Mouse (Mus musculus): ENCODE measurements around the gene Hyls1. TPM values are rescaled to one million over a fixed set of nuclear protein-coding genes. Genes with fewer than 3 reads are reported as not detected.

Gene Hyls1
- polyA plus RNA-seq, 1 experiment = not detected

DNA sequence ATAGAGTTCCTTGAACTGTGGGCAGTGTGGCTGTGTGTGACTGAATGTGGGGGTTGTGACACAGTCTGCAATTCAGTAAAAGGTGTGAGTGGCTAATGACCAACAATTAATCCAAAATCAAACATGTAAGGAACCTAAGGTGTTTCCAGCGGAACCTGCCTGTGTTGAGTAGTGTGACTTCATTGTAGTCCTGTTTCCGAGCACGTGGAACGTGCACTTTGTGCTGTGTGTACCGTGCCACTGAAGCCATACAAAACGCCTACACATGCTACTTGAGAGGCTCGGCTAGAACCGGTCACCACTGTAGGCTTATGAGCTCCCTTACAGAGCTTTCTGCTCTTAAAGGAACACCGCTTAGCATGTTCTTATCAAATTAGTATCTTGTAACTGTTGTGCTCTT lies 21.7 kb downstream of the Hyls1 start:
- Histone ChIP-seq H3K4me1 (ENCODE audit: control insufficient read depth, insufficient read depth, low read length) (no peaks in the 10 kb centered on the region), H3K4me3 (ENCODE audit: insufficient read depth, low read depth, low read length) (no peak overlapping the region), H3K27ac (ENCODE audit: insufficient read depth, low read depth, low read length) (no peak overlapping the region)
- TF ChIP-seq CTCF (IDR thresholded peaks at IDR 0.05; ENCODE audit: insufficient read depth, low read depth, low read length) (no peak), POLR2A (IDR thresholded peaks at IDR 0.05; ENCODE audit: insufficient read depth, low read depth, low read length) (no peak)
- 78% methylated on average over 9 of the region's 9 CpGs for WGBS

DNA sequence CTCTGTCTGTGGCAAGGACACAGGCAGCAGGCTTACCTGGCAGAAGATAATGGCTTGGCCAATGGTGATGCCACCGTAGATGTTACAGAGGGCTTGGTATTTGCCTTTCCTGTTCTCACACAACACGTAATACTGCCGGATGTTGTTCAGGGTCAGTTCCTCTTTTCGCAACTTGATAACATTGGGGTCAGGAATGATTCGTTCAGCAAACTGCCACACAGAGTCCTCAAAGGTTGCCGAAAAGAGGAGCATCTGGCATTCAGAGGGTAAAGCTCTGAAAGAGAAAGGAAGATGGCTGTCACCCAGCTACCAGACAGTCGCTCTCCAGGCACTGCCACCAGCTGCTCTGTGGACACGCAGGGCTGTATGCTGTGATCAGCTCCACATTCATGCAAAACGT lies 23.5 kb downstream of the Hyls1 start:
- 84% methylated on average over 9 of the region's 9 CpGs for WGBS
- H3K4me1 ChIP-seq (ENCODE audit: control insufficient read depth, insufficient read depth, low read length) = no peaks in the 10 kb centered on the region
- no peak overlapping the region for H3K4me3 ChIP-seq (ENCODE audit: insufficient read depth, low read depth, low read length)
- H3K27ac ChIP-seq (ENCODE audit: insufficient read depth, low read depth, low read length) = no peak overlapping the region
- TF ChIP-seq CTCF (IDR thresholded peaks at IDR 0.05; ENCODE audit: insufficient read depth, low read depth, low read length) = no peak
- no peak for TF ChIP-seq POLR2A (IDR thresholded peaks at IDR 0.05; ENCODE audit: insufficient read depth, low read depth, low read length)

GRCm38 (mm10) chr9:35545704-35546103 lies 24.5 kb downstream of the Hyls1 start:
- WGBS = 78% methylated on average over 12 of the region's 12 CpGs
- no peak overlapping the region for H3K27ac ChIP-seq (ENCODE audit: insufficient read depth, low read depth, low read length)
- no peak for TF ChIP-seq CTCF (IDR thresholded peaks at IDR 0.05; ENCODE audit: insufficient read depth, low read depth, low read length)
- TF ChIP-seq POLR2A (IDR thresholded peaks at IDR 0.05; ENCODE audit: insufficient read depth, low read depth, low read length) = no peak
- H3K4me3 ChIP-seq (ENCODE audit: insufficient read depth, low read depth, low read length) = no peak overlapping the region
- no peaks in the 10 kb centered on the region for H3K4me1 ChIP-seq (ENCODE audit: control insufficient read depth, insufficient read depth, low read length)

- TF ChIP-seq CTCF (IDR thresholded peaks at IDR 0.05; ENCODE audit: insufficient read depth, low read depth, low read length) (no peak), POLR2A (IDR thresholded peaks at IDR 0.05; ENCODE audit: insufficient read depth, low read depth, low read length) (no peak)
- no peak overlapping the region for H3K4me3 ChIP-seq (ENCODE audit: insufficient read depth, low read depth, low read length)
- no peaks in the 10 kb centered on the region for H3K4me1 ChIP-seq (ENCODE audit: control insufficient read depth, insufficient read depth, low read length)
- H3K27ac ChIP-seq (ENCODE audit: insufficient read depth, low read depth, low read length) = no peak overlapping the region
- WGBS = 76% methylated on average over 2 of the region's 2 CpGs
Measured at GRCm38 (mm10) chr9:35544666-35545065, 25.5 kb downstream of the Hyls1 start.

- 89% methylated on average over 14 of the region's 14 CpGs for WGBS
- Histone ChIP-seq H3K4me1 (ENCODE audit: control insufficient read depth, insufficient read depth, low read length) (no peaks in the 10 kb centered on the region), H3K27ac (ENCODE audit: insufficient read depth, low read depth, low read length) (no peak overlapping the region), H3K4me3 (ENCODE audit: insufficient read depth, low read depth, low read length) (no peak overlapping the region)
- no peak for TF ChIP-seq POLR2A (IDR thresholded peaks at IDR 0.05; ENCODE audit: insufficient read depth, low read depth, low read length)
Measured at GRCm38 (mm10) chr9:35543099-35543860, 26.9 kb downstream of the Hyls1 start.

DNA sequence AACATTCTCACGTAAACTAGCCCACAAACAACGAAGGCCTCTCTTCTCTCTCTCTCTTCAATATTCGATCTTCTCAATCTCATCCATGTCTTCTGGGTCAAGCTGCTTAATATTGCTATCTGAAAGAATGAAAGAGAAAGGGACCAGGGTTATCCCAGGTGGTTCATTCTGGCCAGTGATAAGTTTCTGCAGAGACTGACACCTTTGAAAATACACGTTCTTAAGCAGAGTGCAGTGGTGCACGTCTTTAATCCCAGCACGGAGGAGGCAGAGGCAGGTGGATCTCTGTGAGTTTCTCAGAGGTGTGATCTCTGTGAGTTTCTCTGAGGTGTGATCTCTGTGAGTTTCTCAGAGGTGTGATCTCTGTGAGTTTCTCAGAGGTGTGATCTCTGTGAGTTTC lies 28.3 kb downstream of the Hyls1 start:
- no peak for TF ChIP-seq POLR2A (IDR thresholded peaks at IDR 0.05; ENCODE audit: insufficient read depth, low read depth, low read length)
- no peak for TF ChIP-seq CTCF (IDR thresholded peaks at IDR 0.05; ENCODE audit: insufficient read depth, low read depth, low read length)
- Histone ChIP-seq H3K27ac (ENCODE audit: insufficient read depth, low read depth, low read length) (no peak overlapping the region), H3K4me3 (ENCODE audit: insufficient read depth, low read depth, low read length) (no peak overlapping the region), H3K4me1 (ENCODE audit: control insufficient read depth, insufficient read depth, low read length) (no peaks in the 10 kb centered on the region)
- 74% methylated on average over 6 of the region's 6 CpGs for WGBS

- TF ChIP-seq CTCF (IDR thresholded peaks at IDR 0.05; ENCODE audit: insufficient read depth, low read depth, low read length) (no peak), POLR2A (IDR thresholded peaks at IDR 0.05; ENCODE audit: insufficient read depth, low read depth, low read length) (no peak)
- Histone ChIP-seq H3K27ac (ENCODE audit: insufficient read depth, low read depth, low read length) (no peak overlapping the region), H3K4me1 (ENCODE audit: control insufficient read depth, insufficient read depth, low read length) (no peaks in the 10 kb centered on the region), H3K4me3 (ENCODE audit: insufficient read depth, low read depth, low read length) (no peak overlapping the region)
- 18% methylated on average over 6 of the region's 6 CpGs for WGBS
Measured at GRCm38 (mm10) chr9:35541488-35541887, 28.7 kb downstream of the Hyls1 start.

DNA sequence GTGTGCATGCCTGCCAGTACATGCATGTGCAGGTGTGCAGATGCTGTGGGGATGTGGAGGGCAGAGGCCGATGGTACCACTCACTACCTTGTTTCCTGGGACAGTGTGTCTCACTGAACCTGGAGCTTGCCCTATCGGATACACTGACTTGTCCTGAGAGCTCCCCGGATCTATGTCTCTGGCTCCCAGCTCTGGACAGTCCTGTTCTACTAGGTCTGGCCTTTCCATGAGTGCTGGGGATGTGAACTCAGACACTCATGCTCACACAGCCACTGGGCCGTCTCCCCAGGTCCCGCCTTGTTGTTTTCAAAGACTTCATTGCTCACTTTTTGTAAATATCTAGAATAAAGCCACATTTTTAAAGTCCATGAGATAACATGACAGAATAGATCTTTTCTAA lies 29.2 kb downstream of the Hyls1 start:
- TF ChIP-seq CTCF (IDR thresholded peaks at IDR 0.05; ENCODE audit: insufficient read depth, low read depth, low read length) = no peak
- TF ChIP-seq POLR2A (IDR thresholded peaks at IDR 0.05; ENCODE audit: insufficient read depth, low read depth, low read length) = no peak
- H3K27ac ChIP-seq (ENCODE audit: insufficient read depth, low read depth, low read length) = no peak overlapping the region
- 90% methylated on average over 5 of the region's 5 CpGs for WGBS
- H3K4me1 ChIP-seq (ENCODE audit: control insufficient read depth, insufficient read depth, low read length) = no peaks in the 10 kb centered on the region
- no peak overlapping the region for H3K4me3 ChIP-seq (ENCODE audit: insufficient read depth, low read depth, low read length)

DNA sequence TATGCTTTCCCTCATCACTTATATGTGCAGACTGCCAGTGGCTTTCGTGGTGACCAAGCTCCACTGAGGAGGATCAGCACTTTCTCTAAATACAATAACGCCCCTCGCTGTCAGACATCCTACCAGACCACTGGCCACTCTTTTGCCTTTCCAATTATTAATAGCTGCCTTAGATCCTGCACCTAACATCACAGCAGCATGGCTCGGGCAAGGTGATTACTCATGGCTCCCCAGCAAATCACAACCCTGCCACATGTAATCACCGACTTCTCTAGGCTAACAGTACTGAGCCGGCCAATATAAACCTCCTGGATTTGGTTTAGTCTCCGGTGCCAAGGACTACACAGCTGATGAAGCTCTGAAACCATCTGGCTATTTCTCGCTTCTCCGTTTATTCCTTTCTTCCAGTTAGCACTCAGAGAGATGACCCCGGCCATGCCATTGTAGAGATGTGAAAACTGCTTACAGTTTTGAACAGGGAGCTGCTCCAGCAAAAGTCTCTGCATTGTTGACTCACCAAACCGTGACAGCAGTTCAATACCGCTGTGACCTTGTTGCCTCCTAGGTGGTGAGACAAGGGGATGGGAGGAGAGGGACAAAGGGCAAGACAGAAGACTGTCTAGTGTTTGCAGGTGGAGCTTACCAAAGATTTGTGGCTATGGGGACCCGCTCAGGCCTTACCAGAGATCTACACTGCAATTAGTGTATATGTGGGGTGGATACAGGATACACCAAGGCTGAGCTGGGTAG lies 31.0 kb downstream of the Hyls1 start:
- TF ChIP-seq CTCF (IDR thresholded peaks at IDR 0.05; ENCODE audit: insufficient read depth, low read depth, low read length) (no peak), POLR2A (IDR thresholded peaks at IDR 0.05; ENCODE audit: insufficient read depth, low read depth, low read length) (no peak)
- no peak overlapping the region for H3K27ac ChIP-seq (ENCODE audit: insufficient read depth, low read depth, low read length)
- no peaks in the 10 kb centered on the region for H3K4me1 ChIP-seq (ENCODE audit: control insufficient read depth, insufficient read depth, low read length)
- WGBS = 78% methylated on average over 13 of the region's 13 CpGs
- no peak overlapping the region for H3K4me3 ChIP-seq (ENCODE audit: insufficient read depth, low read depth, low read length)
